Mouse (Mus musculus) small intestine, adult 2 months (tissue): ENCODE measurements at regions not wholly inside any gene's neighbourhood (a gene's known extent, or its start where the extent isn't known, plus 50 kb on each side); places are given as distances from the start of the nearest gene placed in this dataset.

Experiments used
- CTCF ChIP-seq: fragments of 200-500 bp; IDR thresholded peaks from 2 replicates; pipeline ENCODE4 v1.5.1; 2012; ENCODE audit warnings: low read depth, mild to moderate bottlenecking, control low read depth, inconsistent platforms, low read length, moderate library complexity, mixed read lengths; ENCODE audit not compliant: insufficient replicate concordance, insufficient read length; ENCODE audit errors: extremely low read depth
- POLR2A ChIP-seq: fragments of 200-500 bp; IDR thresholded peaks from 2 replicates; pipeline ENCODE4 v1.6.1; 2012; ENCODE audit warnings: low read depth, mild to moderate bottlenecking, control low read depth, inconsistent platforms, low read length, moderate library complexity

- TF ChIP-seq POLR2A (no peak), CTCF (no peak)
These were observed 201.0 kb downstream of the Cdh26 start for GRCm38 (mm10) chr2:178631336-178631735.
